ENCODE assay signal across 23 mouse cellular contexts in the genomic region with DNA sequence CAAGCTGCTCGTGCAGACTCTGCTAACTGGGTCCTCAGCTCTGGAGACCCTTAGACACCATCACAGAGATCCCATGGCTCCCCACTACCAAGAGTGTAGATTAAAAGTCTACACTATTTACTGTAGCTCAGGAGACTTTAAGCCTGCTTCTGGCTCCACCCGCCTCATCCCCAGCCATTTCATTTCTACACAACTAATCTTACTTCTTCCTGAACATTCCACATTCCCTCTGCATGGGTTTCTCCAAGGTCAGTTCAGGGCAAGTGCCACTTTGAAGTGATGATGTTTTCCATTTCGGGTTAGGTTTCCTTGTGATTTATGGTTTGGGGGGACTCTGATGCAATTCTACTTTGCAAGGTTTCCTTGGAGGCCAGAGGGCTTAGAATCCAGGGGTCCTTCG. TPM values are rescaled to one million over a fixed set of nuclear protein-coding genes. Genes with fewer than 3 reads are reported as not detected.
A peak's percentile ranks its signal among the peaks of the same experiment; 100 is the strongest.
DNase-seq lines count a peak whose midpoint lies in the region; ATAC-seq lines count a peak whose summit lies in the region.
"Had no signal": no experiment of that assay in that cellular context is flagged by ENCODE, and none has a peak within 500 bp of the region (broad histone marks: within the 10 kb centered on the region; RNA-seq: fewer than 3 reads in every experiment).

No protein-coding gene starts in this region.

- H3K27me3 ChIP-seq in lung, embryonic 15.5 days = no peaks in the 10 kb centered on the region; the same call in 1 of the 2 replicates
- H3K27me3 ChIP-seq in lung, embryonic 16.5 days (ENCODE audit: control insufficient read depth, insufficient read depth, low read depth, low read length) = no peaks in the 10 kb centered on the region
- H3K27me3 ChIP-seq: embryonic facial prominence, embryonic 12.5 days; embryonic facial prominence, embryonic 15.5 days; hindbrain, embryonic 12.5 days; hindbrain, embryonic 15.5 days had no signal

- no peak for DNase-seq in lung, postnatal 14 days
- DNase-seq in lung, postnatal 10 days = peak; percentile 13
- DNase-seq in thymus, postnatal 0 days (ENCODE audit: low spot score) = no peak
- DNase-seq in thymus, postnatal 14 days = no peak
- DNase-seq: adrenal gland, postnatal 10 days; adrenal gland, postnatal 36 days; B cell, adult 2 months; cerebellum, adult 18-20 months; cerebellum, adult 9-10 months; cerebellum, postnatal 25 days; forebrain, postnatal 0 days; gastrocnemius, adult 2 months; gastrocnemius, postnatal 14 days had no signal

- H3K4me3 ChIP-seq in lung, embryonic 15.5 days = no peak overlapping the region
- no peak overlapping the region for H3K4me3 ChIP-seq in lung, embryonic 16.5 days (ENCODE audit: low read length)
- H3K4me3 ChIP-seq: embryonic facial prominence, embryonic 12.5 days; embryonic facial prominence, embryonic 15.5 days; gastrocnemius, adult 2 months; hindbrain, embryonic 12.5 days; hindbrain, embryonic 15.5 days had no signal

- H3K4me1 ChIP-seq in lung, embryonic 15.5 days = peaks cover 18% of the 10 kb centered on the region; the same call in 1 of the 2 replicates
- H3K4me1 ChIP-seq in lung, embryonic 16.5 days (replicated peaks; ENCODE audit: control insufficient read depth, insufficient read depth, low read length) = peaks cover 11% of the 10 kb centered on the region
- H3K4me1 ChIP-seq: embryonic facial prominence, embryonic 12.5 days; embryonic facial prominence, embryonic 15.5 days; hindbrain, embryonic 12.5 days had no signal

- no peak overlapping the region for H3K4me2 ChIP-seq in lung, embryonic 15.5 days
- H3K4me2 ChIP-seq in lung, embryonic 16.5 days (ENCODE audit: low read depth, low read length) = no peak overlapping the region
- H3K4me2 ChIP-seq: embryonic facial prominence, embryonic 12.5 days; embryonic facial prominence, embryonic 15.5 days; heart, embryonic 11.5 days; hindbrain, embryonic 12.5 days; hindbrain, embryonic 15.5 days had no signal

- no peaks in the 10 kb centered on the region for H3K9me3 ChIP-seq in lung, embryonic 15.5 days
- no peaks in the 10 kb centered on the region for H3K9me3 ChIP-seq in lung, embryonic 16.5 days (ENCODE audit: control insufficient read depth, low read length)
- H3K9me3 ChIP-seq: embryonic facial prominence, embryonic 12.5 days; embryonic facial prominence, embryonic 15.5 days; G1E; hindbrain, embryonic 12.5 days; hindbrain, embryonic 15.5 days had no signal

- peak overlapping the region; percentile 63 for H3K27ac ChIP-seq in lung, embryonic 15.5 days
- H3K27ac ChIP-seq in lung, embryonic 16.5 days (ENCODE audit: low read length) = peak overlapping the region; percentile 67
- H3K27ac ChIP-seq: embryonic facial prominence, embryonic 12.5 days; embryonic facial prominence, embryonic 15.5 days; gastrocnemius, adult 2 months; hindbrain, embryonic 12.5 days; hindbrain, embryonic 15.5 days had no signal

- ATAC-seq in lung, embryonic 15.5 days (ENCODE audit: borderline replicate concordance, extremely low read depth, low FRiP score, low TSS enrichment) = no peak
- ATAC-seq in lung, embryonic 16.5 days (ENCODE audit: low read depth) = 0 out of 2 replicates have a peak, but pooled peaks have one; percentile 30
- ATAC-seq: forebrain, embryonic 14.5 days; forebrain, postnatal 0 days; Patski had no signal

- 49% methylated on average over 4 of the region's 4 CpGs for WGBS in lung, embryonic 15.5 days
- 55% methylated on average over 4 of the region's 4 CpGs for WGBS in lung, embryonic 16.5 days

- no peak overlapping the region for H3K9ac ChIP-seq in lung, embryonic 15.5 days
- no peak overlapping the region for H3K9ac ChIP-seq in lung, embryonic 16.5 days (ENCODE audit: low read length)
- H3K9ac ChIP-seq: embryonic facial prominence, embryonic 12.5 days; embryonic facial prominence, embryonic 15.5 days; forebrain, postnatal 0 days; hindbrain, embryonic 12.5 days; hindbrain, embryonic 15.5 days had no signal

- H3K36me3 ChIP-seq in lung, embryonic 15.5 days = no peaks in the 10 kb centered on the region
- no peaks in the 10 kb centered on the region for H3K36me3 ChIP-seq in lung, embryonic 16.5 days (ENCODE audit: control insufficient read depth, insufficient read depth, low read length)
- H3K36me3 ChIP-seq: embryonic facial prominence, embryonic 12.5 days; embryonic facial prominence, embryonic 15.5 days; G1E; hindbrain, embryonic 12.5 days; hindbrain, embryonic 15.5 days had no signal

RNA-seq across cellular contexts. Expression of a gene that starts 52.1 kb away (rescaled TPM):
- polyA plus RNA-seq in lung, embryonic 15.5 days (2015; fragmentation: Nextera tagmentation; extraction: Ambion mirVana) = 83.7 and 84.4 TPM in 2 replicates
- polyA plus RNA-seq in lung, embryonic 16.5 days (2015; fragmentation: Nextera tagmentation; extraction: Ambion mirVana) = 63.4 and 65.6 TPM in 2 replicates
- 10.4 and 11.7 TPM in 2 replicates for polyA plus RNA-seq in thymus, postnatal 0 days (2015; fragmentation: Nextera tagmentation; extraction: Ambion mirVana)
